Mouse (Mus musculus) lung, adult 2 months (tissue): ENCODE measurements around the gene Slc6a18. TPM values are rescaled to one million over a fixed set of nuclear protein-coding genes. Genes with fewer than 3 reads are reported as not detected.

ENCODE experiments used
- DNase-seq: peaks from one replicate; pipeline ENCODE4 v3.0.0; 2022
- H3K4me1 ChIP-seq: fragments of 200-500 bp; 2 replicates; pipeline ENCODE4 v1.6.1; 2011; ENCODE audit warnings: low read length; ENCODE audit not compliant: control insufficient read depth, insufficient read depth
- H3K4me3 ChIP-seq: fragments of 200-500 bp; replicated peaks from 2 replicates; pipeline ENCODE3; 2011; ENCODE audit warnings: low read depth, mild to moderate bottlenecking, control low read depth, low read length; ENCODE audit errors: extremely low read depth
- CTCF ChIP-seq: fragments of 200-500 bp; IDR thresholded peaks from 2 replicates; pipeline ENCODE4 v1.5.1; 2011; ENCODE audit warnings: mild to moderate bottlenecking, low read length, control low read depth; ENCODE audit not compliant: insufficient read depth
- POLR2A ChIP-seq: fragments of 200-500 bp; IDR thresholded peaks from 2 replicates; pipeline ENCODE4 v1.6.1; 2011; ENCODE audit warnings: low read depth, mild to moderate bottlenecking, control low read depth, low read length, borderline replicate concordance; ENCODE audit errors: extremely low read depth
- WGBS: fragments of 180-500 bp; shearing (Covaris S2); methylation state at CpG from one replicate; pipeline ENCODE4 v1.1.7; 2018; 5-methylcytosine and 5-hydroxymethylcytosine counted together
- polyA plus RNA-seq: library from polyadenylated mRNA; depleted of rRNA; stranded (reverse); fragments of >200 nt; gene quantifications from 2 replicates; pipeline ENCODE4 v1.2.3, GENCODE M21; 2012

Slc6a18 gene
- polyA plus RNA-seq, 1 experiment, result not detected

GRCm38 (mm10) chr13:73692249-73692868, 14.5 kb upstream of the Slc6a18 start:
- peak; percentile 36 for DNase-seq
- Histone ChIP-seq H3K4me1 (no peaks in the 10 kb centered on the region), H3K4me3 (no peak overlapping the region)
- peak; percentile 47 for TF ChIP-seq CTCF
- no peak for TF ChIP-seq POLR2A
- WGBS, result 18% methylated on average over 10 of the region's 10 CpGs

- no peak overlapping the region for H3K4me3 ChIP-seq
- H3K4me1 ChIP-seq, result no peaks in the 10 kb centered on the region
- 59% methylated on average over 4 of the region's 4 CpGs for WGBS
- DNase-seq, result no peak
- TF ChIP-seq CTCF (no peak), POLR2A (no peak)
Observed at GRCm38 (mm10) chr13:73688934-73689333, 11.1 kb upstream of the Slc6a18 start.

GRCm38 (mm10) chr13:73687601-73688000, 9.8 kb upstream of the Slc6a18 start:
- TF ChIP-seq CTCF, result no peak
- TF ChIP-seq POLR2A, result no peak
- DNase-seq, result no peak
- Histone ChIP-seq H3K4me3 (no peak overlapping the region), H3K4me1 (no peaks in the 10 kb centered on the region)
- WGBS, result 55% methylated on average over 3 of the region's 3 CpGs

- Histone ChIP-seq H3K4me1 (no peaks in the 10 kb centered on the region), H3K4me3 (no peak overlapping the region)
- TF ChIP-seq CTCF, result no peak
- TF ChIP-seq POLR2A, result no peak
- 75% methylated on average over 6 of the region's 6 CpGs for WGBS
- DNase-seq, result no peak
Observed at GRCm38 (mm10) chr13:73685502-73685901, 7.7 kb upstream of the Slc6a18 start.

GRCm38 (mm10) chr13:73684412-73684811, 6.6 kb upstream of the Slc6a18 start:
- TF ChIP-seq POLR2A (no peak), CTCF (no peak)
- WGBS, result 64% methylated on average over 1 of the region's 1 CpGs
- no peak for DNase-seq
- no peaks in the 10 kb centered on the region for H3K4me1 ChIP-seq
- no peak overlapping the region for H3K4me3 ChIP-seq

GRCm38 (mm10) chr13:73683682-73684081, 5.9 kb upstream of the Slc6a18 start:
- TF ChIP-seq CTCF (no peak), POLR2A (no peak)
- peak; percentile 14 for DNase-seq
- no peaks in the 10 kb centered on the region for H3K4me1 ChIP-seq
- 62% methylated on average over 11 of the region's 11 CpGs for WGBS
- no peak overlapping the region for H3K4me3 ChIP-seq

GRCm38 (mm10) chr13:73682226-73682625, 4.4 kb upstream of the Slc6a18 start:
- H3K4me1 ChIP-seq, result no peaks in the 10 kb centered on the region
- 80% methylated on average over 2 of the region's 2 CpGs for WGBS
- no peak overlapping the region for H3K4me3 ChIP-seq
- TF ChIP-seq POLR2A, result no peak
- TF ChIP-seq CTCF, result no peak
- DNase-seq, result no peak

- Histone ChIP-seq H3K4me3 (no peak overlapping the region), H3K4me1 (no peaks in the 10 kb centered on the region)
- TF ChIP-seq CTCF (no peak), POLR2A (no peak)
- WGBS, result 8% methylated on average over 1 of the region's 1 CpGs
- DNase-seq, result no peak
Observed at GRCm38 (mm10) chr13:73680394-73680793, 2.6 kb upstream of the Slc6a18 start.

GRCm38 (mm10) chr13:73679311-73679710, 1.5 kb upstream of the Slc6a18 start:
- no peak for DNase-seq
- Histone ChIP-seq H3K4me1 (no peaks in the 10 kb centered on the region), H3K4me3 (no peak overlapping the region)
- TF ChIP-seq POLR2A, result no peak
- TF ChIP-seq CTCF, result no peak
- 53% methylated on average over 2 of the region's 2 CpGs for WGBS

GRCm38 (mm10) chr13:73675161-73675560, 2.7 kb downstream of the Slc6a18 start:
- no peak for TF ChIP-seq CTCF
- DNase-seq, result no peak
- WGBS, result 87% methylated on average over 7 of the region's 7 CpGs

More at GRCm38 (mm10) chr13:73675161-73675560, 2.7 kb downstream of the Slc6a18 start:
- Histone ChIP-seq H3K4me1 (no peaks in the 10 kb centered on the region), H3K4me3 (no peak overlapping the region)
